Mouse (Mus musculus) cortical plate, adult 2 months (tissue): Measurements from ENCODE around the gene Eefsec. TPM values are rescaled to one million over a fixed set of nuclear protein-coding genes. Genes with fewer than 3 reads are reported as not detected.

Experiments
- H3K27ac ChIP-seq: fragments of 200-500 bp; 2 replicates; pipeline ENCODE4 v1.5.1; 2012; ENCODE audit warnings: low read length, control low read depth, inconsistent platforms; ENCODE audit not compliant: insufficient read depth
- H3K4me1 ChIP-seq: fragments of 200-500 bp; 2 replicates; pipeline ENCODE4 v1.6.1; 2011; ENCODE audit warnings: low read length; ENCODE audit not compliant: control insufficient read depth, insufficient read depth
- H3K4me3 ChIP-seq: fragments of 200-500 bp; 2 replicates; pipeline ENCODE4 v1.5.1; 2011; ENCODE audit warnings: mild to moderate bottlenecking, low read length, control low read depth; ENCODE audit not compliant: insufficient read depth
- CTCF ChIP-seq: fragments of 200-500 bp; IDR thresholded peaks from 2 replicates; pipeline ENCODE4 v1.5.1; 2011; ENCODE audit warnings: mild to moderate bottlenecking, control low read depth, low read length; ENCODE audit not compliant: insufficient read depth; ENCODE audit errors: extremely low read depth
- POLR2A ChIP-seq: fragments of 200-500 bp; IDR thresholded peaks from 2 replicates; pipeline ENCODE4 v1.6.1; 2011; ENCODE audit warnings: mild to moderate bottlenecking, low read length, control low read depth; ENCODE audit not compliant: insufficient read depth; ENCODE audit errors: extremely low read depth
- polyA plus RNA-seq: library from polyadenylated mRNA; depleted of rRNA; stranded (reverse); fragments of >200 nt; gene quantifications from 2 replicates; pipeline ENCODE4 v1.2.3, GENCODE M21; 2012; rRNA removed

The Eefsec gene
- polyA plus RNA-seq = 18.3 and 19.3 TPM in 2 replicates

- Histone ChIP-seq H3K4me1 (peaks cover 4% of the 10 kb centered on the region; the same call in 1 of the 2 replicates), H3K27ac (no peak within 1 kb of the TSS), H3K4me3 (peak within 1 kb of the TSS; percentile 87)
- peak; percentile 52 for TF ChIP-seq POLR2A
- no peak for TF ChIP-seq CTCF
These were observed at the start of gene Eefsec for GRCm38 (mm10) chr6:88446063-88447002. Gene Eefsec, minus strand, starts transcription at chr6:88446539.

GRCm38 (mm10) chr6:88493712-88494111, 47.4 kb upstream of the Eefsec start:
- H3K27ac ChIP-seq = no peak overlapping the region

GRCm38 (mm10) chr6:88490629-88491354, 44.5 kb upstream of the Eefsec start:
- no peak for TF ChIP-seq POLR2A
- TF ChIP-seq CTCF = no peak
- Histone ChIP-seq H3K27ac (no peak overlapping the region), H3K4me3 (no peak overlapping the region), H3K4me1 (peaks cover 2% of the 10 kb centered on the region; the same call in 1 of the 2 replicates)

More at GRCm38 (mm10) chr6:88493712-88494111, 47.4 kb upstream of the Eefsec start:
- H3K4me1 ChIP-seq = peaks cover 2% of the 10 kb centered on the region; the same call in 1 of the 2 replicates
- no peak overlapping the region for H3K4me3 ChIP-seq
- TF ChIP-seq POLR2A (no peak), CTCF (no peak)

- Histone ChIP-seq H3K4me1 (peaks cover 2% of the 10 kb centered on the region; the same call in 1 of the 2 replicates), H3K27ac (no peak overlapping the region), H3K4me3 (no peak overlapping the region)
- TF ChIP-seq POLR2A (no peak), CTCF (no peak)
These were observed 43.5 kb upstream of the Eefsec start for GRCm38 (mm10) chr6:88489834-88490233.

GRCm38 (mm10) chr6:88489026-88489425, 42.7 kb upstream of the Eefsec start:
- no peak overlapping the region for H3K4me3 ChIP-seq
- H3K4me1 ChIP-seq = peaks cover 2% of the 10 kb centered on the region; the same call in 1 of the 2 replicates
- TF ChIP-seq POLR2A (no peak), CTCF (no peak)
- H3K27ac ChIP-seq = no peak overlapping the region

- peaks cover 2% of the 10 kb centered on the region; the same call in 1 of the 2 replicates for H3K4me1 ChIP-seq
- no peak for TF ChIP-seq POLR2A
- peak; percentile 43 for TF ChIP-seq CTCF
These were observed 40.6 kb upstream of the Eefsec start for GRCm38 (mm10) chr6:88486893-88487292.

GRCm38 (mm10) chr6:88485378-88485777, 39.0 kb upstream of the Eefsec start:
- Histone ChIP-seq H3K27ac (no peak overlapping the region), H3K4me3 (no peak overlapping the region), H3K4me1 (peaks cover 2% of the 10 kb centered on the region; the same call in 1 of the 2 replicates)
- TF ChIP-seq POLR2A (no peak), CTCF (no peak)

More at GRCm38 (mm10) chr6:88486893-88487292, 40.6 kb upstream of the Eefsec start:
- Histone ChIP-seq H3K27ac (no peak overlapping the region), H3K4me3 (no peak overlapping the region)

GRCm38 (mm10) chr6:88483913-88484312, 37.6 kb upstream of the Eefsec start:
- H3K27ac ChIP-seq = no peak overlapping the region
- H3K4me1 ChIP-seq = no peaks in the 10 kb centered on the region
- H3K4me3 ChIP-seq = no peak overlapping the region
- TF ChIP-seq CTCF (no peak), POLR2A (no peak)

- TF ChIP-seq CTCF = no peak
- TF ChIP-seq POLR2A = no peak
- Histone ChIP-seq H3K4me3 (no peak overlapping the region), H3K27ac (no peak overlapping the region), H3K4me1 (no peaks in the 10 kb centered on the region)
These were observed 36.8 kb upstream of the Eefsec start for GRCm38 (mm10) chr6:88483111-88483510.

GRCm38 (mm10) chr6:88480421-88480820, 34.1 kb upstream of the Eefsec start:
- no peak overlapping the region for H3K27ac ChIP-seq
- no peak overlapping the region for H3K4me3 ChIP-seq
- TF ChIP-seq POLR2A (no peak), CTCF (no peak)
- no peaks in the 10 kb centered on the region for H3K4me1 ChIP-seq
